Mouse (Mus musculus) cortical plate, adult 2 months (tissue): ENCODE measurements at regions not wholly inside any gene's neighbourhood (a gene's known extent, or its start where the extent isn't known, plus 50 kb on each side); places are given as distances from the start of the nearest gene placed in this dataset.

Experiments used
- CTCF ChIP-seq: fragments of 200-500 bp; IDR thresholded peaks from 2 replicates; pipeline ENCODE4 v1.5.1; 2011; ENCODE audit warnings: mild to moderate bottlenecking, control low read depth, low read length; ENCODE audit not compliant: insufficient read depth; ENCODE audit errors: extremely low read depth
- POLR2A ChIP-seq: fragments of 200-500 bp; IDR thresholded peaks from 2 replicates; pipeline ENCODE4 v1.6.1; 2011; ENCODE audit warnings: mild to moderate bottlenecking, low read length, control low read depth; ENCODE audit not compliant: insufficient read depth; ENCODE audit errors: extremely low read depth

- TF ChIP-seq CTCF (no peak), POLR2A (no peak)
Measured at GRCm38 (mm10) chr13:18614763-18615616, 102.1 kb upstream of the Vps41 start.
